Mouse (Mus musculus) heart, adult 2 months (tissue): ENCODE data around the gene Ubxn10. TPM values are rescaled to one million over a fixed set of nuclear protein-coding genes. Genes with fewer than 3 reads are reported as not detected.

Experiments
- DNase-seq, 2 experiments: peaks; one replicate each; pipeline ENCODE4 v3.0.0; 2021
- H3K27ac ChIP-seq: fragments of 200-600 bp; 2 replicates; pipeline ENCODE4 v1.8.1; 2022
- H3K27me3 ChIP-seq: fragments of 200-500 bp; 2 replicates; pipeline ENCODE4 v1.6.1; 2012; ENCODE audit warnings: mild to moderate bottlenecking, low read length, inconsistent platforms, mixed read lengths; ENCODE audit not compliant: control insufficient read depth, insufficient read depth
- H3K36me3 ChIP-seq: fragments of 200-500 bp; 2 replicates; pipeline ENCODE4 v1.6.1; 2012; ENCODE audit warnings: low read length, inconsistent platforms; ENCODE audit not compliant: control insufficient read depth, insufficient read depth
- H3K4me1 ChIP-seq: fragments of 200-500 bp; 2 replicates; pipeline ENCODE4 v1.6.1; 2011; ENCODE audit warnings: low read length; ENCODE audit not compliant: control insufficient read depth, insufficient read depth
- H3K4me3 ChIP-seq: fragments of 200-600 bp; 2 replicates; pipeline ENCODE4 v1.8.1; 2022
- H3K79me2 ChIP-seq: fragments of 200-500 bp; replicated peaks from 2 replicates; pipeline ENCODE4 v1.6.1; 2012; ENCODE audit warnings: mild to moderate bottlenecking, inconsistent platforms, low read length, moderate library complexity, mixed read lengths; ENCODE audit not compliant: control insufficient read depth, insufficient read depth
- H3K9ac ChIP-seq: fragments of 200-500 bp; 2 replicates; pipeline ENCODE4 v1.6.1; 2012; ENCODE audit warnings: low read depth, mild to moderate bottlenecking, control low read depth, inconsistent platforms, low read length, mixed read lengths
- CTCF ChIP-seq: fragments of 200-600 bp; IDR thresholded peaks from 2 replicates; pipeline ENCODE4 v1.8.1; 2022; ENCODE audit warnings: antibody characterized with exemption, mild to moderate bottlenecking, moderate library complexity
- EP300 ChIP-seq: fragments of 200-500 bp; IDR thresholded peaks from 2 replicates; pipeline ENCODE4 v1.6.1; 2011; ENCODE audit warnings: low read depth, low read length, control low read depth; ENCODE audit not compliant: insufficient read depth
- POLR2A ChIP-seq: fragments of 200-500 bp; IDR thresholded peaks from 2 replicates; pipeline ENCODE4 v1.6.1; 2011; ENCODE audit warnings: mild to moderate bottlenecking, low read depth, low read length, control low read depth; ENCODE audit not compliant: insufficient read depth
- WGBS: fragments of 180-500 bp; shearing (Covaris S2); methylation state at CpG from one replicate; pipeline ENCODE4 v1.1.7; 2018; 5-methylcytosine and 5-hydroxymethylcytosine counted together
- intact Hi-C: fragments of 180-260 bp; cut with DNase I; formaldehyde crosslinking; loops from one replicate; pipeline ENCODE4 v1.15.1; 2025
- polyA plus RNA-seq: library from polyadenylated mRNA; depleted of rRNA; stranded (reverse); fragments of >200 nt; gene quantifications from 2 replicates; pipeline ENCODE4 v1.2.3, GENCODE M21; 2012
- total RNA-seq, 2 experiments: library from RNA; stranded (reverse); gene quantifications; 2 replicates each; pipeline ENCODE4 v1.2.3; 2021

Gene Ubxn10
- total and polyA plus RNA-seq, 3 experiments: 1.6 to 7.2 (median 2.7) TPM

DNA sequence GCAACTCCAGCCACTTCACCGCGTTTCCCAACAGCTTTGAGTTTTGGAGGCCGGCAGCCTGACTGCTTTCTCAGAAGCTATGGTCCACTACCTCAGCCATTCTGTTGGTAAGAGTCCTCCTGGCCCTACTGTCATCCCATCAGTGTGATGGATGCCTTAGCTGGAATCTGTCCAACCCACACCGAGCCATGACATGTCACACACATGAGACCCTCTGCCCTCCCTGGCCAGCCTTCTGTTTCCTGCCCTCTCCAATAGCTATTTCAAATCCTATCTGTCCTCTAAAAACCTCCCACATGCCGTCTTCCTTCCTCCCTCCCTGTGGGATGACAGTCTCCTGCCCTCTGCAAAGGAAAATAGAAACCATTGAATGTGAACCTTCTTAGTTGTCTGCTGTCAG is 11.2 kb downstream of the Ubxn10 start:
- Histone ChIP-seq H3K27me3 (no peaks in the 10 kb centered on the region), H3K4me1 (peaks cover 5% of the 10 kb centered on the region), H3K27ac (no peak overlapping the region; the same call in 1 of the 2 replicates), H3K36me3 (no peaks in the 10 kb centered on the region), H3K4me3 (no peak overlapping the region), H3K9ac (no peak overlapping the region), H3K79me2 (no peaks in the 10 kb centered on the region)
- DNase-seq: no peak
- intact Hi-C loops: no loop called here
- WGBS: 41% methylated on average over 5 of the region's 5 CpGs
- no peak for TF ChIP-seq POLR2A
- TF ChIP-seq CTCF: no peak
- TF ChIP-seq EP300: no peak

DNA sequence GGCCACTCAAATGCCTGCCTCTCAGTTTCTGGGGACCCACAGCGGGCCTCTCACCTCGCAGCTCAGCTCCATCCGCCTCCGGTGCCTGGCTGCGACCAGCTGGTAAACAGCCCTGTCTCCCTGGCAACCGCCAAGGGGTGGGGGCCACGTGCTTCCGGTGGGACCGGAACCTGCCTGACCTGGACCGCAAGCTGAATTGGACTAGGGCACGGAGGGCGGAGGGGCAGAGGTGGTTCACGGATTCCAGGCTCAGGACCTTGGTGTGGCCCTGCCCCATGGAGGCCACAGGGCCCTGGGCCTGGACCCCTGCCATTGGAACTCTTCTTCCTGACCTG is 11.9 kb downstream of the Ubxn10 start:
- intact Hi-C loops: no loop called here
- Histone ChIP-seq H3K27ac (peak overlapping the region; percentile 12; the same call in 1 of the 2 replicates), H3K4me3 (no peak overlapping the region), H3K27me3 (no peaks in the 10 kb centered on the region), H3K36me3 (no peaks in the 10 kb centered on the region), H3K4me1 (peaks cover 5% of the 10 kb centered on the region), H3K9ac (no peak overlapping the region), H3K79me2 (no peaks in the 10 kb centered on the region)
- TF ChIP-seq CTCF: no peak
- TF ChIP-seq EP300: no peak
- TF ChIP-seq POLR2A: no peak
- 32% methylated on average over 13 of the region's 13 CpGs for WGBS
- DNase-seq: peak; percentile 68 to 80

GRCm38 (mm10) chr4:138724354-138725126 is 12.4 kb downstream of the Ubxn10 start, which contains the start of gene Pla2g2c:
TSS of gene Pla2g2c (plus strand) at chr4:138724792.
- intact Hi-C loops: no loop called here
- peak within 1 kb of the TSS; percentile 34 for H3K27ac ChIP-seq
- no peaks in the 10 kb centered on the region for H3K36me3 ChIP-seq
- H3K9ac ChIP-seq: no peak within 1 kb of the TSS
- H3K4me3 ChIP-seq: no peak within 1 kb of the TSS
- H3K4me1 ChIP-seq: peaks cover 5% of the 10 kb centered on the region
- H3K79me2 ChIP-seq: no peaks in the 10 kb centered on the region
- no peaks in the 10 kb centered on the region for H3K27me3 ChIP-seq
- WGBS: 30% methylated on average over 18 of the region's 18 CpGs
- no peak for DNase-seq
- TF ChIP-seq EP300: no peak
- no peak for TF ChIP-seq POLR2A
- TF ChIP-seq CTCF: no peak

DNA sequence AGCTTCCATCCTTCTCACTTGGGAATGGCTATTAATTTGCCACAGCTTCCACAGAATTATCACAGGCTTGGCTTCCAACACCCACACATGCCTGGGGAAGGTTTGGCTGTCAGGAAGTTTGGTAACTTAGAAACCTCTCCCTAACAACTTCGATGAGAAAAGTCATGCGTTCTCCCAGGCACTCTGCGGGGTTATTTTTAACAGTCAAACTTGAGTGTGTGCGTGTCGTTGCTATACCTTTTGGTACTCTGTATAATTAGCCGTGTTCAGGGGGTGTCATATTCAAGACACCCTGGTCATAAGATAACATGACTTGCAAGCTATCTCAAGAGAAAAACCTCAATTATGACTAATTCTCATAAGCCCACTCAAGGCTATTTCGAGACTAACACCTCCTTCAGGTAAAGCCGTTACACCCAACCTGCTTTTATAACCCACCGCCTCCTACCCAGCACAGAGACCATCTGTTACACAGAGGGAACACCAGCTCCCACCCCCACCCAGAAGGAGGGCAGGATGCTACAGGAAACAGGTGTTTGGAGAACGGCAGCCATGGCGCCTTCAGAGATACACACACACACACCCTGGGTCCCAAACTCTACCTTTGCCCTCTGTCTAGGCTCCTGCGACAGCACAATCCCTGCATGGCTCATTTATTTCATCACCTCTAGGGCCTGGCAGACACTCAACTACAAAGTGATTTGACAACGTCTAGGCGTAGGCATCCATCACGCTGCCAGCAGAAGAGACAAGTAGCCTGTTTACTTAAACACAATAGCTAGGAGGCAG is 13.3 kb downstream of the Ubxn10 start:
- Histone ChIP-seq H3K79me2 (no peaks in the 10 kb centered on the region), H3K27me3 (no peaks in the 10 kb centered on the region), H3K36me3 (no peaks in the 10 kb centered on the region), H3K4me3 (no peak overlapping the region), H3K9ac (no peak overlapping the region), H3K27ac (peak overlapping the region; percentile 34), H3K4me1 (peaks cover 5% of the 10 kb centered on the region)
- peak; percentile 26 to 46 for DNase-seq
- WGBS: 22% methylated on average over 15 of the region's 15 CpGs
- intact Hi-C loops: no loop called here
- TF ChIP-seq EP300 (no peak), CTCF (no peak), POLR2A (no peak)

GRCm38 (mm10) chr4:138719264-138719596 is 17.7 kb downstream of the Ubxn10 start:
- Histone ChIP-seq H3K4me1 (peaks cover 4% of the 10 kb centered on the region; the same call in 1 of the 2 replicates), H3K36me3 (no peaks in the 10 kb centered on the region)
- no peak for TF ChIP-seq POLR2A

More at GRCm38 (mm10) chr4:138719264-138719596, 17.7 kb downstream of the Ubxn10 start:
- H3K27ac ChIP-seq: no peak overlapping the region
- WGBS: 91% methylated on average over 5 of the region's 5 CpGs
- H3K27me3 ChIP-seq: no peaks in the 10 kb centered on the region
- H3K79me2 ChIP-seq: no peaks in the 10 kb centered on the region
- intact Hi-C loops: no loop called here
- no peak for DNase-seq
- no peak overlapping the region for H3K9ac ChIP-seq
- no peak overlapping the region for H3K4me3 ChIP-seq
